Mouse (Mus musculus) E14TG2a.4 (cell line): Measurements from ENCODE around the gene Epm2a.

Experiments
- CTCF ChIP-seq: conservative IDR thresholded peaks from 2 replicates; pipeline ENCODE4 v1.5.1; 2014; ENCODE audit warnings: low read length
- POU5F1 ChIP-seq: IDR thresholded peaks from 2 replicates; pipeline ENCODE4 v1.6.1; 2014; ENCODE audit warnings: low read length, borderline replicate concordance

DNA sequence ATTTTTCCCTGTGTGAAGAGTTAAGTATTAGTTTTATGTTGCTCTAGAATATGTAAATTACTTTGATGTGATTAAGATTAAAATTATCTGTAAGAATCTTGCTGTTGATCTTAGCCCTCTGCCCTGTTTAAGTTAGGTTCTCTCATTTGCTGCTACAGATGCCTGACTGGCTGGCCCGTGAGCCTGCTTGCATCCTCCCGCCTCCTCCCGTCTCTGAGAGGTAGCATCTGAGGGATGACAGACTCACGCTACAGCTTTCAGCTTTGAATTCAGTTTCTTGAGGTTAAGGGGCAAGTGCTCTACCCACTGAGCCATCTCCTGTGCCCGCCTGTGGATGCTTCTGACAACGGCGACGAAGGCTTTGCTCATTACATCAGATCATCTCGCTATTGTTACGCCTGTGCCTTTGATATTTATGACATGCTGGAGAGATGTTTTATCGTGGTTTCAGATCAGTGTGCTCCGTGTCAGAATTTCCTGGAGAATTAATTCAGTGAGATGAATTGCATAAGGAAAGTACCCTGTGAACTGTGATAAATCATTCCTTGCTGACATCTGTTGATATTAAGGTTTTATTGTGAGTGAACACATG lies 19.8 kb downstream of the Epm2a start:
- TF ChIP-seq CTCF (no peak), POU5F1 (no peak)
